Mouse (Mus musculus) hindbrain, postnatal 0 days (tissue): Measurements from ENCODE around the gene Rrh. TPM values are rescaled to one million over a fixed set of nuclear protein-coding genes. Genes with fewer than 3 reads are reported as not detected.
A peak's percentile ranks its signal among the peaks of the same experiment; 100 is the strongest.

Experiments
- ATAC-seq: fragments of 200-750 bp; cut with Nextera tagmentation; 2 replicates; pipeline ENCODE4 v1.8.0; 2017; ENCODE audit warnings: mild to moderate bottlenecking, moderate TSS enrichment, moderate library complexity
- DNase-seq: peaks from one replicate; pipeline ENCODE4 v3.0.0-alpha.2; 2015; ENCODE audit warnings: low spot score
- H3K27ac ChIP-seq: fragments of 300-500 bp; sonication (generic); 2 replicates; pipeline ENCODE4 v1.5.1; 2014; ENCODE audit warnings: mild to moderate bottlenecking
- H3K27me3 ChIP-seq: fragments of 300-500 bp; sonication (generic); 2 replicates; pipeline ENCODE4 v1.6.1; 2014; ENCODE audit warnings: low read length, mixed read lengths; ENCODE audit not compliant: insufficient read depth
- H3K36me3 ChIP-seq: fragments of 300-500 bp; sonication (generic); 2 replicates; pipeline ENCODE4 v1.6.1; 2014; ENCODE audit warnings: low read length, mixed read lengths; ENCODE audit not compliant: insufficient read depth
- H3K4me1 ChIP-seq: fragments of 300-500 bp; sonication (generic); 2 replicates; pipeline ENCODE4 v1.6.1; 2014; ENCODE audit warnings: antibody characterized with exemption, low read length, mixed read lengths; ENCODE audit not compliant: insufficient read depth
- H3K4me2 ChIP-seq: fragments of 300-500 bp; sonication (generic); 2 replicates; pipeline ENCODE4 v1.6.1; 2014; ENCODE audit warnings: low read depth, mild to moderate bottlenecking, low read length, moderate library complexity, mixed read lengths
- H3K4me3 ChIP-seq: fragments of 300-500 bp; sonication (generic); 2 replicates; pipeline ENCODE4 v1.5.1; 2014; ENCODE audit warnings: low read length
- H3K9ac ChIP-seq: fragments of 300-500 bp; sonication (generic); replicated peaks from 2 replicates; pipeline ENCODE4 v1.6.1; 2014; ENCODE audit warnings: mild to moderate bottlenecking, low read length, moderate library complexity, mixed read lengths
- H3K9me3 ChIP-seq: fragments of 300-500 bp; sonication (generic); 2 replicates; pipeline ENCODE4 v1.6.1; 2016; ENCODE audit warnings: low read length, mixed read lengths
- CTCF ChIP-seq: IDR thresholded peaks from 2 replicates; pipeline ENCODE4 v1.5.1; 2016; ENCODE audit warnings: antibody characterized with exemption, control low read depth, low read depth
- WGBS: fragments of 180-500 bp; shearing (Covaris S2); extraction: QIAGEN DNeasy Blood & Tissue Kit; methylation state at CpG from one replicate; pipeline ENCODE4 v1.1.7; 2014; 5-methylcytosine and 5-hydroxymethylcytosine counted together
- polyA plus RNA-seq: library from polyadenylated mRNA; unstranded; fragments of >200 nt; fragmentation: Nextera tagmentation; extraction: Ambion mirVana; gene quantifications from 2 replicates; pipeline ENCODE4 v1.2.1, GENCODE M21; 2015
- total RNA-seq: library from RNA; depleted of rRNA; stranded (reverse); fragments of >200 nt; gene quantifications from 2 replicates; pipeline ENCODE4 v1.2.3, GENCODE M21; 2014

Gene Rrh
- total and polyA plus RNA-seq, 2 experiments from 2014 or later: 0.41 to 0.52 TPM

GRCm38 (mm10) chr3:129836051-129836697, 13.8 kb upstream of the Rrh start:
- 19% methylated on average over 11 of the region's 11 CpGs for WGBS
- Histone ChIP-seq H3K9ac (no peak overlapping the region), H3K4me1 (no peaks in the 10 kb centered on the region), H3K27me3 (no peaks in the 10 kb centered on the region), H3K4me2 (peak overlapping the region; percentile 29), H3K27ac (no peak overlapping the region), H3K4me3 (no peak overlapping the region), H3K9me3 (no peaks in the 10 kb centered on the region), H3K36me3 (no peaks in the 10 kb centered on the region)
- no peak for TF ChIP-seq CTCF
- DNase-seq: peak; percentile 5
- no peak for ATAC-seq

- H3K4me2 ChIP-seq: peak within 1 kb of the TSS; percentile 29
- ATAC-seq (no peak), DNase-seq (no peak)
- 64% methylated on average over 6 of the region's 6 CpGs for WGBS
- H3K27ac ChIP-seq: no peak within 1 kb of the TSS
- H3K27me3 ChIP-seq: no peaks in the 10 kb centered on the region
- no peak within 1 kb of the TSS for H3K4me3 ChIP-seq
- no peak for TF ChIP-seq CTCF
- no peaks in the 10 kb centered on the region for H3K36me3 ChIP-seq
- H3K4me1 ChIP-seq: no peaks in the 10 kb centered on the region
- H3K9me3 ChIP-seq: no peaks in the 10 kb centered on the region
- H3K9ac ChIP-seq: no peak within 1 kb of the TSS
Observed at GRCm38 (mm10) chr3:129835388-129835934, 13.1 kb upstream of the Rrh start, which contains the start of gene Cfi. Cfi (plus strand) TSS chr3:129835884.

GRCm38 (mm10) chr3:129831035-129831568, 8.7 kb upstream of the Rrh start, which contains the start of gene Gar1:
Gar1 (minus strand) TSS chr3:129831396.
- peak within 1 kb of the TSS; percentile 71 for H3K4me2 ChIP-seq
- H3K9ac ChIP-seq: peak within 1 kb of the TSS; percentile 83
- H3K27ac ChIP-seq: peak within 1 kb of the TSS; percentile 84
- no peaks in the 10 kb centered on the region for H3K9me3 ChIP-seq
- H3K36me3 ChIP-seq: no peaks in the 10 kb centered on the region
- ATAC-seq: peak; percentile 98
- H3K27me3 ChIP-seq: no peaks in the 10 kb centered on the region
- peak within 1 kb of the TSS; percentile 90 for H3K4me3 ChIP-seq
- WGBS: under 1% methylated on average over 50 of the region's 60 CpGs
- peak; percentile 99 for DNase-seq
- H3K4me1 ChIP-seq: peaks cover 8% of the 10 kb centered on the region
- TF ChIP-seq CTCF: no peak

GRCm38 (mm10) chr3:129830626-129831025, 8.2 kb upstream of the Rrh start:
- H3K27me3 ChIP-seq: no peaks in the 10 kb centered on the region
- H3K27ac ChIP-seq: peak overlapping the region; percentile 84
- H3K9ac ChIP-seq: peak overlapping the region; percentile 83
- H3K4me1 ChIP-seq: peaks cover 8% of the 10 kb centered on the region
- ATAC-seq (no peak), DNase-seq (no peak)
- peak overlapping the region; percentile 90 for H3K4me3 ChIP-seq
- no peaks in the 10 kb centered on the region for H3K36me3 ChIP-seq
- H3K9me3 ChIP-seq: no peaks in the 10 kb centered on the region
- TF ChIP-seq CTCF: no peak
- H3K4me2 ChIP-seq: peak overlapping the region; percentile 71
- 0% methylated on average over 38 of the region's 45 CpGs for WGBS

GRCm38 (mm10) chr3:129827691-129828090, 5.3 kb upstream of the Rrh start:
- H3K27ac ChIP-seq: no peak overlapping the region
- ATAC-seq (no peak), DNase-seq (no peak)
- no peaks in the 10 kb centered on the region for H3K27me3 ChIP-seq
- no peak overlapping the region for H3K4me2 ChIP-seq
- no peak overlapping the region for H3K4me3 ChIP-seq
- H3K4me1 ChIP-seq: peaks cover 8% of the 10 kb centered on the region
- H3K36me3 ChIP-seq: peaks cover 16% of the 10 kb centered on the region; the same call in 1 of the 2 replicates
- no peak for TF ChIP-seq CTCF
- WGBS: 95% methylated on average over 5 of the region's 5 CpGs
- H3K9me3 ChIP-seq: no peaks in the 10 kb centered on the region
- H3K9ac ChIP-seq: no peak overlapping the region

DNA sequence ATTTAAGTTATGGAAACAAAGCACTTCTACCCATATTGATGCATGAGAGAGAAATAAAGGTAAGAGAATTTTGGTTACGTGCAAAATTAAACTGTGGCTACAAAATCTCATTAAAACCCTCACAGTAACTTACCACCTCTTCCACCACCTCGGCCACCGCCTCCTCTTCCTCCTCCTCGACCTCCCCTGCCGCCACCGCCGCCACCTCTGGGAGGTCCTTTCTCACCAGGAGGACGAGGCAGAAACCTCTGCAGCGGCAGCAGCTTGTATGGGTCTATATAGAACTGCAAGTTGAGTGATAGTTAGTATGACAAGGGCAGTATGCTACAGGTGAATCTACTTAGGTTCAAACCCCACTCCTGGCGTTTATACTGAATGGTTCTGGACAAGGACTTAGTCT, 4.3 kb upstream of the Rrh start:
- Histone ChIP-seq H3K4me2 (no peak overlapping the region), H3K4me1 (peaks cover 8% of the 10 kb centered on the region), H3K9ac (no peak overlapping the region), H3K4me3 (no peak overlapping the region), H3K9me3 (no peaks in the 10 kb centered on the region), H3K27ac (no peak overlapping the region), H3K27me3 (no peaks in the 10 kb centered on the region), H3K36me3 (peaks cover 16% of the 10 kb centered on the region; the same call in 1 of the 2 replicates)
- DNase-seq (no peak), ATAC-seq (no peak)
- TF ChIP-seq CTCF: no peak
- 90% methylated on average over 10 of the region's 10 CpGs for WGBS

- WGBS: 90% methylated on average over 10 of the region's 10 CpGs
- peaks cover 16% of the 10 kb centered on the region; the same call in 1 of the 2 replicates for H3K36me3 ChIP-seq
- H3K27ac ChIP-seq: no peak overlapping the region
- H3K27me3 ChIP-seq: no peaks in the 10 kb centered on the region
- H3K4me1 ChIP-seq: peaks cover 7% of the 10 kb centered on the region
- no peak overlapping the region for H3K4me3 ChIP-seq
- H3K4me2 ChIP-seq: no peak overlapping the region
- no peak for TF ChIP-seq CTCF
- H3K9ac ChIP-seq: no peak overlapping the region
- DNase-seq (no peak), ATAC-seq (no peak)
- H3K9me3 ChIP-seq: no peaks in the 10 kb centered on the region
Observed at GRCm38 (mm10) chr3:129824891-129825290, 2.5 kb upstream of the Rrh start.
